Mouse (Mus musculus) erythroblast, embryonic 14.5 days (primary cell): ENCODE measurements around the gene Bdkrb2.

Source experiments
- GATA1 ChIP-seq: IDR thresholded peaks from 2 replicates; pipeline ENCODE4 v1.6.1; 2012; ENCODE audit warnings: low read length, inconsistent platforms, mixed read lengths
- TAL1 ChIP-seq: IDR thresholded peaks from 3 replicates; pipeline ENCODE4 v1.6.1; 2012; ENCODE audit warnings: low read length, inconsistent platforms, mixed read lengths

GRCm38 (mm10) chr12:105519851-105520250, 43.2 kb upstream of the Bdkrb2 start:
- TF ChIP-seq GATA1 (no peak), TAL1 (no peak)
